Mouse (Mus musculus): ENCODE measurements around the gene Htr6. TPM values are rescaled to one million over a fixed set of nuclear protein-coding genes. Genes with fewer than 3 reads are reported as not detected.

Gene Htr6
- 0.19 and 0.22 TPM in 2 replicates for polyA plus RNA-seq (2012; rRNA removed)

DNA sequence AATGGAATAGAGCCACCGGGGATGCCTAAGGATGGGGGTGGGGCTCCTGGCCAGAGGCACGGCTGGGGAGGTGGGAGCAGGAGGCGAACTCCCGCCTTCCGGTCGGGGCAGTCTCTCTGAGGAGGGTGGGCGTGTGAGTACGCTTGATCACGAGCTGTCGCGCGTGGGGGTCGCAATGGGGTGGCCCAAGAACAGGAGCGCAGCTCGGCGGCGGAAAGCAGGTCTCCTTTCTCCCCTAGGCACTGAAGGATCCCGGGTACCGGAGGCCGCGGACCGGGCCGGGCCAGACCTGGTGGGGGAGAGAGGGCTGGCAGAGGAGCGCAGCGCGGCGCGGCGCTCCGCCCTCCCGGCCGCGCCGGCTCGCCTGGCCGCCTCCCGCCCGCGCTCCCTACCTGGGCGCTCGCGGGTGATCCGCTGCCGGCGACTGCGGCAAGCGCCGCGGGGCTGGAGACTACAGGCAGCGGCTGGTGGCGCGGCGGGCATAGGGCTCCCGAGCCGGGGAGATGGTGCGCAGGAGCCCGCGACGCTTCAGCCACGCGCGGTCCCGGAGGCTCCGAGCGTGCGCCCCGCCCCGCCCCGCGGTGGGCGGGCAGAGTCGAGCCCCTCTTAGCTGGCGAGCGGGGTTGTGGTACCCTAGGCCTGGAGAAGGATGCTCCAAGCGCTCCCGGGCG lies at the start of gene Htr6:
Gene Htr6, minus strand, starts transcription at position 530 of the 671 bp plus-strand sequence.
- 1% methylated on average over 73 of the region's 77 CpGs for WGBS
- no peak for DNase-seq
- TF ChIP-seq POLR2A (IDR thresholded peaks at IDR 0.05; ENCODE audit: borderline replicate concordance, extremely low read depth, low read depth, low read length) (no peak), CTCF (IDR thresholded peaks at IDR 0.05; ENCODE audit: insufficient read depth, low read length) (no peak)
- H3K4me1 ChIP-seq (ENCODE audit: control insufficient read depth, insufficient read depth, low read length) = no peaks in the 10 kb centered on the region
- H3K4me3 ChIP-seq (replicated peaks; ENCODE audit: extremely low read depth, low read depth, low read length) = no peak within 1 kb of the TSS

- H3K4me3 ChIP-seq (replicated peaks; ENCODE audit: extremely low read depth, low read depth, low read length) = no peak overlapping the region
- H3K4me1 ChIP-seq (ENCODE audit: control insufficient read depth, insufficient read depth, low read length) = peaks cover 13% of the 10 kb centered on the region
- TF ChIP-seq CTCF (IDR thresholded peaks at IDR 0.05; ENCODE audit: insufficient read depth, low read length) (no peak), POLR2A (IDR thresholded peaks at IDR 0.05; ENCODE audit: borderline replicate concordance, extremely low read depth, low read depth, low read length) (no peak)
- 49% methylated on average over 6 of the region's 6 CpGs for WGBS
- DNase-seq = no peak
Measured at GRCm38 (mm10) chr4:139124940-139125339, 49.6 kb upstream of the Htr6 start.

- TF ChIP-seq CTCF (IDR thresholded peaks at IDR 0.05; ENCODE audit: insufficient read depth, low read length) (no peak), POLR2A (IDR thresholded peaks at IDR 0.05; ENCODE audit: borderline replicate concordance, extremely low read depth, low read depth, low read length) (no peak)
- DNase-seq = no peak
- peaks cover 15% of the 10 kb centered on the region for H3K4me1 ChIP-seq (ENCODE audit: control insufficient read depth, insufficient read depth, low read length)
- no peak overlapping the region for H3K4me3 ChIP-seq (replicated peaks; ENCODE audit: extremely low read depth, low read depth, low read length)
- 90% methylated on average over 4 of the region's 4 CpGs for WGBS
Measured at GRCm38 (mm10) chr4:139122557-139122956, 47.2 kb upstream of the Htr6 start.

DNA sequence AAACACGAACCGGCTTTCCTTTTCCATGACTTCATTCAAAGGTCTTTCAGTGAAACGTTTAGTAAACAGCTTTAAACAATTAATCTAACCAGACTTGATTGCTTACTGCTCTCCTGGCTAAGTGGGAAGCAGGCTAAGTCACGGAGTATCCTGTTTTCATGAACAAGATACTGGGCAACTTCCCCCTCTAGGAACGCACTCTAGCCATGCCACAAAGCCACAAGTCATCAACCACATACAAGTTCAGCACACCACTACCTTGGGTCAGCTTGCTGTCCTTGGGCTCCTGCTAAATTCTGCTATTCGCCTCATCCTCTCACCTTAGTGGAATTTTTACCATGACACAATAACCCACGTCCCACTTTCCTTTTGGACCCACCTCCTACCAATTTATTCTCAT lies 45.6 kb upstream of the Htr6 start:
- no peak for DNase-seq
- WGBS = 30% methylated on average over 7 of the region's 7 CpGs
- Histone ChIP-seq H3K4me1 (ENCODE audit: control insufficient read depth, insufficient read depth, low read length) (peaks cover 17% of the 10 kb centered on the region), H3K4me3 (replicated peaks; ENCODE audit: extremely low read depth, low read depth, low read length) (no peak overlapping the region)
- TF ChIP-seq CTCF (IDR thresholded peaks at IDR 0.05; ENCODE audit: insufficient read depth, low read length) (no peak), POLR2A (IDR thresholded peaks at IDR 0.05; ENCODE audit: borderline replicate concordance, extremely low read depth, low read depth, low read length) (no peak)

DNA sequence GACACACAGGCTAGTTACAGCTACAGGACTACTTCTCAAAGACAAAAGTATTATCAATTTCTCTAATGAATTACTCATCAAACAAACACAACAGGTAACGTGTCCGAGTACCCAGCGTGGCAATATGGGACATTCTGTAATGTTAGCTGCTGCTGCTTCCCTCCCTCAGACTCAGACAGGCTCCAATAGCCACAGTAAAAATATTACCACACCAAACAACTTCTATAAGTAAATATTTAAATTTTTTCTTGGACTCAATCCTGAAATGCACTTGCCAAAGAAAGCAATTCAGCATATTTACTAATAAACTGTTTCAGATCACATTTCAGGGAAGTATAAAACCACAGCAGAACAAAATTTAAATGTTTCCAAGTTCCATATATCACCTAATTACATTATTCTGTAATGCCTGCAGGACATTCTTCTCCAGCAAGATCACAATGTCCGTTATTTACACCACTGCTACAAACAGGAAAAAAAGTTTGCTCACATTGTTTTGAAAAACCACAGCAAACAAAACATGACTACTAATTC lies 45.0 kb upstream of the Htr6 start:
- WGBS = 43% methylated on average over 4 of the region's 4 CpGs
- Histone ChIP-seq H3K4me1 (ENCODE audit: control insufficient read depth, insufficient read depth, low read length) (peaks cover 17% of the 10 kb centered on the region), H3K4me3 (replicated peaks; ENCODE audit: extremely low read depth, low read depth, low read length) (no peak overlapping the region)
- TF ChIP-seq CTCF (IDR thresholded peaks at IDR 0.05; ENCODE audit: insufficient read depth, low read length) = no peak
- TF ChIP-seq POLR2A (IDR thresholded peaks at IDR 0.05; ENCODE audit: borderline replicate concordance, extremely low read depth, low read depth, low read length) = no peak
- no peak for DNase-seq

- no peak for DNase-seq
- peaks cover 15% of the 10 kb centered on the region for H3K4me1 ChIP-seq (ENCODE audit: control insufficient read depth, insufficient read depth, low read length)
- H3K4me3 ChIP-seq (replicated peaks; ENCODE audit: extremely low read depth, low read depth, low read length) = no peak overlapping the region
- WGBS = 80% methylated on average over 3 of the region's 3 CpGs
- TF ChIP-seq CTCF (IDR thresholded peaks at IDR 0.05; ENCODE audit: insufficient read depth, low read length) = no peak
- TF ChIP-seq POLR2A (IDR thresholded peaks at IDR 0.05; ENCODE audit: borderline replicate concordance, extremely low read depth, low read depth, low read length) = no peak
Measured at GRCm38 (mm10) chr4:139116356-139117063, 41.1 kb upstream of the Htr6 start.

- TF ChIP-seq CTCF (IDR thresholded peaks at IDR 0.05; ENCODE audit: insufficient read depth, low read length) = no peak
- TF ChIP-seq POLR2A (IDR thresholded peaks at IDR 0.05; ENCODE audit: borderline replicate concordance, extremely low read depth, low read depth, low read length) = no peak
- H3K4me3 ChIP-seq (replicated peaks; ENCODE audit: extremely low read depth, low read depth, low read length) = no peak overlapping the region
- 89% methylated on average over 5 of the region's 5 CpGs for WGBS
- H3K4me1 ChIP-seq (ENCODE audit: control insufficient read depth, insufficient read depth, low read length) = peaks cover 16% of the 10 kb centered on the region
- DNase-seq = no peak
Measured at GRCm38 (mm10) chr4:139115721-139116120, 40.4 kb upstream of the Htr6 start.

DNA sequence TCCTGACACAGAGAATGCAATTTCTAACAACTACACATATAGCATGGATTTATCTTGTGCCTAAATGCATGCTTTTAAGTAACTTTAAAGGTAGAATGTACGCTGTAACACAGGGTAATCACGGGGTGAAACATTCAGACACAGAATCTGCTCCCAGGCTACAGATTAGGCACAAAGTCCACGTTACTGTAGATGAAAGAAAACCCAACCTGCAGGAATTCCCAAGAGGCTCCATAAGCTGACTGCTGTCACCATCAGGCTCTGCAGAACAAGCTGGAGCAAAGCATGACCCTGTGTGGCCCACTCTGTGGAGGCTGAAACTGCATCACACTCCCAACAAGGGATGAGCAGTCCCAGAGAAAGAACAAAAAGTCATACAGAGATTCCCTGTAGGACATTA lies 37.1 kb upstream of the Htr6 start:
- WGBS = 80% methylated on average over 3 of the region's 3 CpGs
- Histone ChIP-seq H3K4me1 (ENCODE audit: control insufficient read depth, insufficient read depth, low read length) (peaks cover 17% of the 10 kb centered on the region), H3K4me3 (replicated peaks; ENCODE audit: extremely low read depth, low read depth, low read length) (no peak overlapping the region)
- DNase-seq = no peak
- no peak for TF ChIP-seq CTCF (IDR thresholded peaks at IDR 0.05; ENCODE audit: insufficient read depth, low read length)
- no peak for TF ChIP-seq POLR2A (IDR thresholded peaks at IDR 0.05; ENCODE audit: borderline replicate concordance, extremely low read depth, low read depth, low read length)

DNA sequence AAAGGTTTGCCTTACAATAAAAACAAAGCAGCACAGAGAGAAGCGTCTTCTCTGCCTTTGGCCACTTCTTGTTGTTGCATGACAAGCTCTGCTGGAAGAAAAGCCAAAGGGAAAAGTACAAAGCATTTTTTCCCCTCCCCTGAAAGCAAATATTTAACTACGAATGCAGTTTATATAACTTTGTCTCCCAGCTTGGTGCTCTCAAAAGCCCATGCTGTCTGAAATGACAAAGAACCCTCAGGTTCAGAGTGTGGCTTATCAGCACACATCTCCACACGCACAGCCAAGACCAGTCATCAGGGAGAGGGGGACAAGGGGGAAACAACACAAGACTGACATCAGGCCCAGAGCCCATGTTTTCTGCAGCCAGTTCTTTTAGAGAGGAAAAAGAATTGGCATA lies 36.1 kb upstream of the Htr6 start:
- no peak overlapping the region for H3K4me3 ChIP-seq (replicated peaks; ENCODE audit: extremely low read depth, low read depth, low read length)
- H3K4me1 ChIP-seq (ENCODE audit: control insufficient read depth, insufficient read depth, low read length) = peaks cover 14% of the 10 kb centered on the region
- TF ChIP-seq POLR2A (IDR thresholded peaks at IDR 0.05; ENCODE audit: borderline replicate concordance, extremely low read depth, low read depth, low read length) (no peak), CTCF (IDR thresholded peaks at IDR 0.05; ENCODE audit: insufficient read depth, low read length) (no peak)
- DNase-seq = no peak
- 15% methylated on average over 3 of the region's 3 CpGs for WGBS
